ENCODE assay signal across 19 mouse cellular contexts in genomic region chr4:139446731-139447675, GRCm38 (mm10).
DNase-seq lines count a peak whose midpoint lies in the region; ATAC-seq and TF ChIP-seq lines count a peak whose summit lies in the region.
"Had no signal": no experiment of that assay in that cellular context is flagged by ENCODE, and none has a peak within 500 bp of the region (broad histone marks: within the 10 kb centered on the region; RNA-seq: fewer than 3 reads in every experiment).

No protein-coding gene starts in this region.

- no peak overlapping the region for H3K9ac ChIP-seq in neural tube, embryonic 15.5 days (replicated peaks)
- H3K9ac ChIP-seq: forebrain, embryonic 13.5 days; heart, embryonic 13.5 days; liver, embryonic 12.5 days had no signal

- 93% methylated on average over 11 of the region's 11 CpGs for WGBS in neural tube, embryonic 15.5 days

- H3K9me3 ChIP-seq in neural tube, embryonic 15.5 days (replicated peaks) = no peaks in the 10 kb centered on the region
- H3K9me3 ChIP-seq: forebrain, embryonic 13.5 days; heart, embryonic 13.5 days; liver, embryonic 12.5 days had no signal

- peaks cover 2% of the 10 kb centered on the region for H3K36me3 ChIP-seq in testis, adult 2 months (ENCODE audit: control insufficient read depth, insufficient read depth, low read length)
- H3K36me3 ChIP-seq in neural tube, embryonic 15.5 days = peaks cover 96% of the 10 kb centered on the region

- no peak overlapping the region for H3K4me3 ChIP-seq in testis, adult 2 months (ENCODE audit: control insufficient read depth, low read depth, low read length)
- H3K4me3 ChIP-seq in neural tube, embryonic 15.5 days (replicated peaks) = no peak overlapping the region
- H3K4me3 ChIP-seq: forebrain, embryonic 13.5 days; heart, embryonic 13.5 days; left cerebral cortex, adult 2 months; liver, embryonic 12.5 days had no signal

- H3K27me3 ChIP-seq in testis, adult 2 months (ENCODE audit: control insufficient read depth, insufficient read depth, low read length) = no peaks in the 10 kb centered on the region
- H3K27me3 ChIP-seq in neural tube, embryonic 15.5 days (replicated peaks) = no peaks in the 10 kb centered on the region
- H3K27me3 ChIP-seq: forebrain, embryonic 13.5 days; heart, embryonic 13.5 days; liver, embryonic 12.5 days had no signal

- TF ChIP-seq CTCF in testis, adult 2 months (IDR thresholded peaks at IDR 0.05; ENCODE audit: control insufficient read depth, insufficient read depth, insufficient replicate concordance, low read depth, low read length) = no peak

- DNase-seq in gastrocnemius, adult 18-20 months (ENCODE audit: low spot score) = peak; percentile 14
- no peak for DNase-seq in gastrocnemius, postnatal 10 days
- no peak for DNase-seq in testis, postnatal 10 days (ENCODE audit: low spot score)
- peak; percentile 66 for DNase-seq in lung, postnatal 10 days
- DNase-seq in left cerebral cortex, adult 8-10 months (ENCODE audit: low spot score in 2 of 2) = no peak
- DNase-seq: B cell, adult 2 months; cerebellum, postnatal 14 days; heart, adult 11 months; kidney, adult 11 months; kidney, postnatal 14 days; thymus, postnatal 14 days had no signal

- H3K4me2 ChIP-seq in neural tube, embryonic 15.5 days = no peak overlapping the region
- H3K4me2 ChIP-seq: forebrain, embryonic 13.5 days; heart, embryonic 13.5 days; liver, embryonic 12.5 days had no signal

- H3K4me1 ChIP-seq in testis, adult 2 months (ENCODE audit: control insufficient read depth, insufficient read depth, low read length) = no peaks in the 10 kb centered on the region; the same call in 1 of the 2 replicates
- no peaks in the 10 kb centered on the region for H3K4me1 ChIP-seq in neural tube, embryonic 15.5 days
- H3K4me1 ChIP-seq: forebrain, embryonic 13.5 days; heart, embryonic 13.5 days; liver, embryonic 12.5 days had no signal

- TF ChIP-seq POLR2A in testis, adult 2 months (IDR thresholded peaks at IDR 0.05; ENCODE audit: control insufficient read depth, low read depth, low read length) = no peak

- peak overlapping the region; percentile 15; the same call in 1 of the 2 replicates for H3K27ac ChIP-seq in testis, adult 2 months (ENCODE audit: control insufficient read depth, insufficient read depth, low read depth, low read length)
- no peak overlapping the region for H3K27ac ChIP-seq in neural tube, embryonic 15.5 days (replicated peaks)
- H3K27ac ChIP-seq: forebrain, embryonic 13.5 days; heart, embryonic 13.5 days; hindbrain, postnatal 0 days; left cerebral cortex, adult 2 months; liver, embryonic 12.5 days had no signal

- ATAC-seq in neural tube, embryonic 15.5 days (ENCODE audit: low FRiP score) = no peak
- ATAC-seq: forebrain, embryonic 13.5 days; hindbrain, postnatal 0 days; liver, embryonic 12.5 days; midbrain, embryonic 16.5 days had no signal

Comparison
In these comparisons a context has a peak if more than half of its experiments do, and no peak if none do; other contexts are left out.
1. DNase-seq: peak in gastrocnemius, adult 18-20 months (single experiment) and lung, postnatal 10 days (single experiment); none in gastrocnemius, postnatal 10 days (single experiment), testis, postnatal 10 days (single experiment) and left cerebral cortex, adult 8-10 months (0 of 2).